Mouse (Mus musculus): ENCODE results near the gene Zbtb16. TPM values are rescaled to one million over a fixed set of nuclear protein-coding genes. Genes with fewer than 3 reads are reported as not detected.

Zbtb16 gene
- total RNA-seq, 1 experiment from 2014 or later = 21.6 TPM

- DNase-seq = no peak
Observed at GRCm38 (mm10) chr9:48728731-48729123, 107.3 kb downstream of the Zbtb16 start.

GRCm38 (mm10) chr9:48728083-48728730, 107.8 kb downstream of the Zbtb16 start:
- DNase-seq = no peak

- no peak for DNase-seq
Observed at GRCm38 (mm10) chr9:48726341-48726740, 109.7 kb downstream of the Zbtb16 start.

- DNase-seq = no peak
Observed at GRCm38 (mm10) chr9:48725918-48726317, 110.1 kb downstream of the Zbtb16 start.

GRCm38 (mm10) chr9:48725161-48725560, 110.9 kb downstream of the Zbtb16 start:
- no peak for DNase-seq

- no peak for DNase-seq
Observed at GRCm38 (mm10) chr9:48724733-48725132, 111.3 kb downstream of the Zbtb16 start.

GRCm38 (mm10) chr9:48723511-48724304, 112.3 kb downstream of the Zbtb16 start:
- DNase-seq = peak; percentile 39

GRCm38 (mm10) chr9:48723025-48723424, 113.0 kb downstream of the Zbtb16 start:
- no peak for DNase-seq

- DNase-seq = no peak
Observed at GRCm38 (mm10) chr9:48722261-48722920, 113.6 kb downstream of the Zbtb16 start.

- DNase-seq = no peak
Observed at GRCm38 (mm10) chr9:48721655-48722054, 114.4 kb downstream of the Zbtb16 start.

- DNase-seq = no peak
Observed at GRCm38 (mm10) chr9:48721172-48721571, 114.8 kb downstream of the Zbtb16 start.

- no peak for DNase-seq
Observed at GRCm38 (mm10) chr9:48720251-48720963, 115.6 kb downstream of the Zbtb16 start.

GRCm38 (mm10) chr9:48719619-48720018, 116.4 kb downstream of the Zbtb16 start:
- no peak for DNase-seq

GRCm38 (mm10) chr9:48716549-48716948, 119.5 kb downstream of the Zbtb16 start:
- no peak for DNase-seq

GRCm38 (mm10) chr9:48715042-48715441, 121.0 kb downstream of the Zbtb16 start:
- no peak for DNase-seq

- DNase-seq = no peak
Observed at GRCm38 (mm10) chr9:48713779-48714178, 122.2 kb downstream of the Zbtb16 start.

- no peak for DNase-seq
Observed at GRCm38 (mm10) chr9:48712985-48713765, 122.8 kb downstream of the Zbtb16 start.

GRCm38 (mm10) chr9:48711826-48712225, 124.2 kb downstream of the Zbtb16 start:
- DNase-seq = no peak

- DNase-seq = no peak
Observed at GRCm38 (mm10) chr9:48711296-48711781, 124.7 kb downstream of the Zbtb16 start.

- DNase-seq = no peak
Observed at GRCm38 (mm10) chr9:48710355-48711295, 125.4 kb downstream of the Zbtb16 start.
